Mouse (Mus musculus): ENCODE measurements around the gene Filip1l.

- no peak for TF ChIP-seq POLR2A (IDR thresholded peaks at IDR 0.05; ENCODE audit: insufficient read length, low read depth)
- TF ChIP-seq TCF12 (IDR thresholded peaks at IDR 0.05; ENCODE audit: insufficient read depth, poor library complexity, severe bottlenecking), result no peak
- no peak for TF ChIP-seq USF1 (IDR thresholded peaks at IDR 0.05; ENCODE audit: low read depth)
- TF ChIP-seq REST (IDR thresholded peaks at IDR 0.05; ENCODE audit: insufficient read depth, insufficient read length), result no peak
Measured at GRCm38 (mm10) chr16:57544441-57544840, 191.5 kb downstream of the Filip1l start.
